Mouse (Mus musculus) embryo, embryonic 11.5 days (tissue): Measurements from ENCODE around the gene Pou2f2.

Source experiments
- DNase-seq: peaks from one replicate; pipeline ENCODE4 v3.0.0-alpha.2; 2012; ENCODE audit warnings: low read depth, low spot score

Pou2f2 gene

DNA sequence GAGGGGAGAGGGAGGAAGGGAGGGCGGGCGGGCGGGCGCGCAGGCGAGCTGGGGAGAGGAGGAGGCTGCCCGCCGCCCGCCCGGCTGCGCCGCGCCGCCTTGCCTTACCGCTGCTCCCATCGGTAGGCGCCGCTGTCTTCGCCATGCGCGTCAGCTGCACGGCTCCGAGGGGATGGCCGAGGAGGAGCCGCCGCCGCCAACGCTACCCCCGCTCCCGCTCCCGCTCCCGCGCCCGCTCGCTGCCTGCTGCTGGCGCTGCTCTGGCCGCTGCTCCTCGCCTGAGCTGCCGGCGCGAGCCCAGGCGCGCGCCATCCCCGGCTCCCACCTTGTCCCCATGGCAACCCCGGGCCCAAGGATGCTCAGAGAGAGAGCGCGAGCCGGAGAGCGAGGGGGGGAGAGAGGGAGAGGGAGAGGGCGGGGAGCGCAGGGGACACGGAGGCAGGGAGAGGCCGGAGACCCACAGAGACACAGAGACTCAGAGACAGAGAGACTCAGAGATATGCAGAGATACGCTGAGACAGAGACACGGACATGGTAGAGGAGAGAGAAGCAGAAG is at the start of gene Pou2f2:
Gene Pou2f2, minus strand, starts transcription at position 121 of the 556 bp plus-strand sequence.
- DNase-seq, result peak; percentile 76

DNA sequence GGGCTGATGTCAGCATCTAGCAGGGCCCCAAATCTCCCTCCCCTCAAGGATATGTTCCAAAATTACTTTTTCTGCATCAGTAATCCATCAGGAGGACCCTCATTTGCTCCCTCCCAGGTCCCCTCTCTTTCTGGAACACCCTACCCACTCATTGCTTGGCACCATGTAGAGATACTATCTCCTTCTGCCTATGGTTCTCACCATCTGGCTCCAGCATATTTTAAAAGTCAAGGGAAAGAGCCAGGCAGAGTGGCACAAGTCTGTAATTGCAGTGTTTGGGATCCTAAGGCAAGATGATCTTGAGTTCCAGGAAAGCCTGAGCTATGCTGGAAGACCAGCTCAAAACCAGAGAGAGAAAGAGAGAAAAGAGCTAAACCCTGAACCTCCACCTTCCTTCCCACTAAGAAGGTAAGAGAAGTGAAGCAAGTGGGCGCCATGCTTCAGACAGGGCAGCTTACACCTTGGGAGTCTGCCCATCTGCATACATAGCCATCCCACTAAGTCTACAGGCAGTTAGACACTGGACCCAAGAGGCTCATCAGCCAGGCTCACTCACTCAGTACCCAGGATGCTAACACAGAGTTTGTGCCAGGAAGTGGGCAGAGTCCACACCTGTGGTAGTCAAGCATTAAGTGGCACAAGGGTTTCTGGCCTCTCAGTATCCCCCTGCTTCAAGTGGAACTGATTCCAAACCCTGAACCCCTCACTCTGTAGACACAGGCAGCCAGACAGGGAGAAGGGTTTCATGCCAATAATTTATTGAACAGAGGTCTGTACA is 48.2 kb upstream of the Pou2f2 start:
- no peak for DNase-seq

DNA sequence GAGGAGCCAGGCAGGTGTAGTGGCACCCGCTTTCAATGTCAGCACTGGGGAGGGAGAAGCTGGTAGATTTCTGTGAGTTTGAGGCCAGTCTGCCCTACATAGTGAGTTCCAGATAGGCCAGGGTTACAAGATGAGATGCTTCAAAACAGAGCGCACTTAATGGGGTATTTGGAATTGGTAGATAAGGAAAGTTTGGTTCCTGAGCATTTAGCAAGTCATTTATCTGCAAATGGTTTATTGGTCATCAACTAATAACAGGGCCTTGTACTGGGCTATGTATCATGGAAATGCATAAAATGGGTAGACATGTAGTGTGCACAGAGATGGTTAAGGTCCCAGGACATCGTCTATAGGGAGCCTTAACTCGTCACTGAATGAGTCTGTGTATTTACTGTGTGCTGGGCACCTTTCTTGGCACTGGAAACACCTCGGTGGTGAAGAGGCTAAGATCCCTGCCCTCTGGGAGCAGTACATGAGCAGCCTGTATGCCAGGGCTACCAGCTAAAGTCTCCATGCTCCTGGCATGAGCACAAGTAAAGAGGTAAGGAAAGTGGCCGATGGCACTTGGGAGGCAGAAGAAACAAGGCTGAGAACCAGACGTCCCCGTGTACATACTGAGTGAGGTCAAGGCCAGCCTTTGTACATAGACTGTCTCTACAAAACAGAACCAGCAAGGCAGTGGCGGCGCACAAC is 42.9 kb upstream of the Pou2f2 start:
- DNase-seq, result no peak

DNA sequence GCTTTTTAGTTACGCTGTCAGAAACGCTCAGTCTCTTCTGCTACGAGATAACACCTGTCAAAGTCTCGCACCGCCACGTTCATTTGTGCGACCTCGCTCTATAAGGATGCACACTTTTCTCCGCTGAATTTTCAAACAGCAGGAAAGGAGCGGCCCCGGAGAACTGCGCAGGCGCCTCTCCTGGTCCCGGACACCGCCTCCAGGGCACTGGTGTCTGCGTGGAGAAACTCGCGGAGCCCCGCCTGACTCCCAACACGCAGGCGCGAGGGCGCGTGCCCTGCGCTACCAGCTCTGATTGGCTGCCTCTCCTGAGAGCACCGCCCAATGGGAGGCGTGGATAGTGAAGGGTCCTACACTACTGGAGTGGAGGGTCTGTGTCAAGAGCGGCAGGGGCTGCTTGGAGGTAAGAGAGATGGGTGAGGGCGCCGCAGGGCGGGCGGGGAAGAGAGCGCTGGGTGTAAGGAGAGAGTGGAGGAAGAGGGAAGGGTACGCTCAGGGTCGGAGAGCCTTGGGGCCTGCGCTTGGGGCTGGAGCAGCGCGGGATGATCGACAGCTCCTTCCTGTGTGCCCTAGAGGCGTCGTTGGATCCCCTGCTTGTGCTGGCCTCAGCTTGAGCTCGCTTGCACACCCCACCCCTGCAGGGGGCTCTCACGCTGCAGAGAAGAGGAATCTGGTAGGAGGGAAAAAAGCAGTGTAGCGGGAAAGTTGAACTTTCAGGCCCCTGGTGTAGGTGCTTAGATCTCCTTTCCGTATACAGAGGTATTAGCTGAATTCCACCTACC is 41.8 kb upstream of the Pou2f2 start, which contains the start of gene Zfp526:
Gene Zfp526, plus strand, starts transcription at position 324 of the 782 bp plus-strand sequence.
- DNase-seq, result peak; percentile 98

DNA sequence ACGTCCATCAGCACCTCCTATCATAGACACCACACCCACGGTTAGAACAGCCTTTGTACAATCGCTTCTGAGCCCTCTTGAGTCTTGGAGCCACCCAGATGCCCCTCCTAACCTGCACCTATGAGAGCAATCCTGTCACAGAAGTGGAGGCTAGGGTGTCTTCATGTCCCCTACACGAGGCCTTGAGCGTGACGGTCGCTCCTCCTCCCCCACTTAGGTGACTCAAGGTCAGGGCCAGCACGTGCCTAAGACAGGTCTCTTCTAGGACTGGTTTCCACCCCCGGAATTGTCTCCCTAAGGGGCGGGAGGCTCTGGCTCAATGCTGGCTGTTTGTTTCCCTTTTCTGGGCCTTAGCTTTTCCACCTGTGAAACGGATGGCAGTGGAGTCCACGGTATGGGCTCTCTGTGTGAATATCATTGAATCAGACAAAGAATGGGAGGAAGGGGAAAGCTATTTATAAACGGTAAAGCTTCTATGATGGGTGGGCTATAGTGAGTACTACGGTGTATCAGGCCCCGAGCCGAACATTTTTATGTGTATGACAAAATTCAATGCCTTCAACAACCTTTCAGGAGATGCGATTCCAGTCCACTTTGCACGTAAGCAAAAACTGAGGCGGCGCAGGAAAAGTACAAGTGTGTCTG is 41.1 kb upstream of the Pou2f2 start, which contains the start of gene Dedd2:
Gene Dedd2, minus strand, starts transcription at position 159 of the 645 bp plus-strand sequence.
- no peak for DNase-seq

DNA sequence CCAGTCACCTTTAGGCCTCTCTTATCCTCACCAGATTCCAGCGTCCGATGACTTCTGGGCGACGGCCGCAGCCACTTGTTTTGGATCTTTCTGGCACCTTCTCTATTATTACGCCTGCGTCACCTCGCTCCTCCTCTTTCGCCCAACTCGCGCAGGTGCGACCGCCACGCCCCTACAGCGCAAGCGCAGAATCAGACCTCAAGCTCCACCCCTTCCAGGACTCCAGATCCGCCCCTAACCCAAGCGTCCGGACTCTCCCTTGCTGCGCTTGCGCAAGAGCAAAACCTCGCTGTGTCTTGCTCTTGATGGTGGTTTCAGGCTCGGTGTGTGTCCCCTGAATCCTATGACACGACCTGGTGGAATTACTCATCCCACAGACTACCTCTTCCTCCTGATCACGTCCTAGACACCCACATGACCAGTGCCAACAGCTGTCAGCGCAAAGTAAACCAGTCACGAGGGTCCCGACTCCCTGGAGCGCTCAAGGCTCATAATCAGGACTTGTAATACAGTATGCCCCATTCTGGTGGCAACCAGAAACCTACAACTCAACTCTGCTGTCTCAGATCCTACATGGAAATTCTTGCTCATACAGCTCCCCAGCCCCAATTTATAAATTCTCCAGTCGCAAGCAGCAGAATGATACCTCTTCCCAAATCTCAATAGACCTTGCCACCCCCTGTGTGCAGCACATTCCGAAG is 40.4 kb upstream of the Pou2f2 start:
- peak; percentile 92 for DNase-seq

DNA sequence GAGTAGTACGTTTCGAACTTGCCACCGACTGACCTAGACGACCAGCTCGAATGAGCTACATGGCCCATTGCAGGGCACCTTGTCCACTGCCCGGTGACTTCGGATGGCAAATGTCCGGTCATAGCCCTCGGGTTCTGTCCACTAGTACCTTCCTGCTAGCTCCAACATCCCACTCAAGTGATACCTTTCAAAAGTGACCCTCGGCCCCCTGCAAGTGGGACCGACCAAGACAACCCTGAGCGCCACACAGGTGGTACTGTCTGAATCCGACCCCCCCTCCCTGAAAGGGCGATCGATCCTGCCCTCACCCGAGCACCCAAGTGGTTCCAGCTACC is 39.9 kb upstream of the Pou2f2 start:
- no peak for DNase-seq

DNA sequence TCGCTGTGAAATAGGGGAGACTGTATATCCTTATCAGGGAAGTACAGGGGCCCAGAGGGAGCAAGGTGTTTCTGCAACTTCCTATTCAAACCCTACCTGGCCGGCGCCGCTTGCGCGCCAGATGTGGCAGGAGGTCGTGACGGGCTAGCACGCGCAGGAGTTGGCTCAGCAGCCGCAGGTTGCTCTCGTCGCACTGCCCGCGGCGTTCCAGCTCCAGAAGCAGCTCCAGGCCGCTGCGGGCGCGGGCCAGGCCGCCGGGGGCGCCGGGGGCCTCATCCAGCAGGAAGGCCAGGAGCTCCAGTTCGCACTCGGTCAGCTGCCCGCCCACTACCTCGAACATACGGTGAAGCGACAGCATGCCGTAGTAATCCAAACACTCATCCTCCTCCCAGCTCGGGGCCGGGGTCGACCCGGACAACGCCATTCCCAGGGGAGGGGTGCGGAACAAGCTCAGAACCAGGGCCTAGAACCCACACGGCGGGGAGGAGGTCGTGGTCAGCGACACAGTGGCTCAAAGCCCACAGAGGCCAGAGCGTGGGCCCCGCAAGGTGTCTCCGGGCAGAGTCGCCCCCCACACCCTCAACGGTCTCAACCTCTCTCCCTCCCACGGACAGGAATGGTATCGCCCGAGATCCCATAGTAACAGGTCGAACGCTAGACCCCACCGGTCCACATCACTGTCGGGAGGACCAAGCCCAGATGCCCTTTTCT is 39.3 kb upstream of the Pou2f2 start:
- peak; percentile 62 for DNase-seq

DNA sequence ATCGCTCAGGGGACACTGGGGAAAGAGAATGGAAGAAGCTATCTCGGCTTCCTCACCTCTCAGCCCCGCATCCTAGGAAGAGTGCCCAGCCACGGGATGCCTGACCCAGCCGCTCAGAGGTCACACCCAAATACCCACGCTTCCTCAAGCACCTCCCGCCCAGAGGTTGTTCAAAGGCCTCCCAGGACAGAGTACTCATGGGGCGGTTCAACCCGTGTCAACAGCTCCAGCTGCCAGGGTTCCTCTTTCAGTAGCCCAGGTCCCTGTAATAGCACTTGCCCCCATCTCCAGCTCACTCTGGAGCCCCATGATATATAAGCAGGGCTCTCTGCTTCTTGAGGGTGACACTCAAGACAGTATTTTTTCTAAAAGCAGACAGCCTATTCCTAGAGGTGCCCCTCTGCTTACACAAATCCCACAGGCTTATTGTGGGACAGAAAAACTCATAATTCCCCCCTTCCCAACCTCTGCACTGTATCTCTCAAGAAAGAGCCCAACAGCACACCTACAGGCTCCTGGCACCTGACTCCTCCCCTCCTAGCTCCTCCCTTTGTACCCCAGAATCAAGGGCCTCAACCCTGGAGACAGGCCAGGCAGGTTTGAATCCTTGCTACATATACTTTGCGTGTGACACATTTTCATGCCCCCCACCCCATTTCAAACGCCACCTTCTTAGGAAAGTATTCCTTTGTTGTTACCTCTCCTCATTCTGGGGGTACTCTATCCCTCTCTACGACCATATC is 38.3 kb upstream of the Pou2f2 start:
- DNase-seq, result no peak

DNA sequence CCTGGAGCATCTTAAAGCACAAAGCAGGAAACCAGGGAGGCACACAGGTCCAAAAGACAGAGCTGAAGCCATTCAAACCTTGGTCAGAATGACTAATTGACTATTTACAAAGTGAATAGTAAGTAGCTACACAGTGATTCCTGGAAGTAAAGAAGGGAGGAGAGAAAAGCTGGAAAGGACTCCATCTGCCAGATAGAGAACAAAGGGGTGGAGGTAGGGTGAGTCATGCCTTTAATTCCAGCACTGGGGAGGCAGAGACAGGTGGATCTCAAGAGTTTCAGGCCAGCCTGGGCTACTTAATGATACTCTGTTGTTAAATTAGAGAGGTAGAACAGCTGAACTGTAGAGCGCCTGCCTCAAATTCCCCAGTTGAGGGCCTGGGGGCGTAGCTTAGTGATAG is 34.6 kb upstream of the Pou2f2 start:
- no peak for DNase-seq

DNA sequence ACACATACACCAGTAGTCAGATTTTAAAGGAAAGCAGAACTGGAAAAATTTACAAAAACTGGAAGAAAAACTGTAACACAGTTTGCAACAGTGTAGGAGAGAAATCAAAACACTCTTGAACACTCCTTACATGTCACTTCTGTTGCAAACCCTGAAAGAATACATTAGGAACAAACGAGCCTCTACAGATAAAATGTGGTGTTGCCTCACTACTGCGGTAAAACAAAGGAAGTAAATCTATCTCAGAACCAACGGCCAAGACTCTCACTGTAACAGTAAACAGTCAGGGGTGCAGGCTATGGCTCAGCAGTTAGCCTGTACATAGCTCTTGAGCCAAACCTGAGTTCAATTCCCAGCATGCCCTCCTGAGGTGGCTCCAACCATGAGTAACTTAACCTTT is 33.6 kb upstream of the Pou2f2 start:
- DNase-seq, result no peak

DNA sequence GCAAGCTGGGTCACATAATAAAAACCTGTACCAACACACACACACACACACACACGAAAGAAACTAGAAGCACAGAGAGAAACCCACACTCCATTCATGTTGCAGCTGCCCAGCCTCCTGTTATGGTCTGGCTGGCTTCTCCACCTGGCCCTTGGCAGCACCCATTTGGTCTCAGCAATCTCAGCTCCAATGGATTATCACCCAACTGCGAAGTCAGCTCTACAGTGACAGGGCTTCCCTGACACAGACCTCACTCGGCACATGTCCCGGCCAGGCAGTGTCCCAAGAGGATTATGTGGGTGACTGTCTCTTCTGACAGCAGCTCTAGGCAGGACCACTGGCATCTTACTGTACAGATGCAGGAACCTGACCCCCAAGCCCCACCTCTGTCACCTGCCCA is 31.0 kb upstream of the Pou2f2 start:
- no peak for DNase-seq

DNA sequence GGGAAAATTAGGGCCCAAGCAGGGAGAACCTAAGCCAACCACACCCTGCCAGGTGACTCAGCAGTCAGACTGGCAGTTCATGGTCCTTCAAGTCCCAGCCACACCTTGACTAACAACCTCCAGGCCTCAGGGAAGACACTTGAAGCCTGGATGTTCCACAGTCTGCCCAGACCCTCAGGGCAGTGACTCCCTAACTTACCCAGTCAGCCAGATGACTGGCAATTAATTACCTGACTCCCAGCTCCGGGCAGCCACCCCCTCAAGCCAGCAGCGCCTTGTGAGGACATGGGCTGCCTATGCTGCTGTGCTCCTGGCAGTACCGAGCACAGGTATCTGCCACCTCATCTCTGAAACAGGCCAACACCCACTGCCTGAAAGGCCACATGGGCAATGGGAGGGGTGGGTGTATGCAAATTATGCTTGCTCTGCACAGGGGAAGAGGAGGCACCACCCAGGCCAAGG is 29.7 kb upstream of the Pou2f2 start:
- DNase-seq, result no peak

DNA sequence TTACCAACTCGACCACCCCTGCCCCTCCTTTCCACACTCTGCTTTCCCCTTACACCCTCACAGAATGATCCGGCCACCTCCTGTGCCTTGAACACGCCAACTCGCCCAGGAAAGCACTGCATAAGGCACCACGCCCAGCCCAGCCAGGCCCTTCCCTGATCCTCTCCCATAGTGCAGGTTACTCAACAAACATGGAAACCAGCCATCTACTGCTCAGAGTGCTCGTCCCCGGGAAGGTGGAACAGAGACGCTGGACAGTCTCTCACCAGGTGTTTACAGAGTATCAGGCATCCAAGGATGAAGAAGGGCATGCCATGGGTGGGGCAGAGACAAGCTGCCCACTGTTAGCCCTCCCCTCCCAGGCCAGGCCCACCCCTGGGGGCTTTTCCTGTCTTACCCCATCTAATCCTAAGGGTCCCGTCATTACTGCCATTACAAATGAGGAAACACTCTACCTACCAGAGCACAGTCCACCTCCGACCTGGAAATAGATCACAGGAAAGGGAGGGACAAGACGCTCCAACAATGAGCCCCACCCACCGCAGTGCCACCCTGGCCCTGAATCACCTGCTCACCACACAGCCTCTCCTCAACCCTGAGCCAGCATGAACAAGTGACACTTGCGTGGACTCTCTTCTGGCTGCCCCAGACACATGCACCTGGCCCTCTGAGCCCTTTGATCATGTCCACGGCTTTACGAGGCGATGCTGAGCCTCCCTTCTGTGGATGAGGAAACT is 26.7 kb upstream of the Pou2f2 start:
- DNase-seq, result no peak

DNA sequence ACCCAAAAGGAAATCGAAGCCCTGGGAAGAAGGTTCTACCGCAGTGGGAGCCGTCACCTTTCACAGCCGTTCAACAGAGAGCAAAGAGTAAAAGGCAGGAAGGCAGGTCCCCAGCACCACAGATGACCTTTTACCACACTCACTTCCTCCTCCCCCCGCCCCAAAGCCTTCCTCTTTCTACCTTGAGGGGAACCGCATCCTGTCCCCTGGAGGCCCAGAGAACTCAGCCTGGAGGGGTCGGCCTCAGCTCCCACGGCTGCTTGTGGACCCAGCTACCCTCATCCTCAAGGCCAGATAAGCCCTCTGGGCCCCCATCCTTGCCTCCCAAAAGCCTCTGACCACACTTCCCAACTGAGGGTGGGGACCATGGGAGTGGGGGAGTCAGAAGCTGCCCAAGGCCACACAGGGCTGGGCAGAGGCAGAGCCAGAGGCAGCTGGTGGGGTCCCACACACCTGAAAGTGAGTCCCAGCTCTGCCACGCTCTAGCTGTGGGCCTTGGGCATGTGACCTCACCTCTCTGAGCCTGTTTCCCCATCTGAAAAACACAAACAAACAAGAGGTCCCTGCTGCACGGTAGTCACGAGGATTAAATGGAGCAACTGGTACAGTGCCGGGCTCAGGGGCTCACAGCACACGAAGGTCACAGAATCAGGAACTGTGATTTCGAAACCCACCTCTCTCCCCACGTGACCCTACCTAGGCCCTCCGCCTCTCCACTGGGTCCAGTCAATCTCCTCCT is 26.0 kb upstream of the Pou2f2 start:
- DNase-seq, result no peak

DNA sequence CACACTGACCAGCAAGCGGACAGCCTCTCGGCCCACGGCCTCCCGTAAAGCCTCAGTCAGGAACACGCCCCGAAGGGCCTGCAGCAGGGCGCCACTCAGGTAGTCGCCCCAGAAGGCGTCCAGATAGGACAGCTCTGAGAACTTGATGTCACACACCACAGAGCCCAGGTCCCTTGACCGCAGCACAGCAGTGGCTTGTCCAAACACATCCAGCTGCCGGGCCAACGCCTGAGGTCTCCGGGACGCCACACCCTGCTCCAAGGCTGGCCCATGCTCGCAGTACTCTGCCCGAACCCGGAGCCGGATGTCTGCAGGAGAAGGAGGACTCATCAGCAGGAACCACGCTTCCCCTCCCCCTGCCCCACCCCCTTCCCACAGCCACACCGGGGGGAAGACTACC is 24.1 kb upstream of the Pou2f2 start:
- no peak for DNase-seq

DNA sequence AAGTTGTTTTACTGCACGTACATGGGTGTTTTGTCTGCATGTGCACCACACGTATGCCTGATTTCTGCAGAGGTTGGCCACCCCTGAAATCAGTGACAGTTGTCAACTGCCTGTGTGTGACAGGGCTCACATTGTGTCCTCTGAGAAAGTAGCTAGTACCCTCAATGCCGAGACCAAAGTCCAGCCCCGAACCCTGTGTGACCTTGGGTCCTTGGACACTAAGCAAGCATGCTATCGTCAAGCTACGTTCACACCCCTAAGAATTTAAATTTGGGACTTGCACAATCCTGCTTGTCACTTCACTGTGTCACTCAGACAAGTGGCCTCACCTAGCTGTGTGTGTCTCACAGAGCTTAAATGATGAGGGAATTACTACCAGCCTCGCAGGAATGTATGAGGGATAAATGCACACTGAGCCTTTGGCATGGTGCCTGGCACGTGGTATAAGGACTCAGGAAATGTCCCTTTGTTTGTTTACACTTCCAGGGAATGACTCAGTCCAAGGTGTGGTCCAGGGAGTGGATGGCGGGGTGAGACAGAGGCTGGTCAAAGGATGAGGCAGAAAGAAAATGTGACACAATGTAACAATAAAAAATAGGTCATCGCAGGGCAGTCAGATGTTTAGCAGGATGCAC is 18.0 kb upstream of the Pou2f2 start:
- no peak for DNase-seq

DNA sequence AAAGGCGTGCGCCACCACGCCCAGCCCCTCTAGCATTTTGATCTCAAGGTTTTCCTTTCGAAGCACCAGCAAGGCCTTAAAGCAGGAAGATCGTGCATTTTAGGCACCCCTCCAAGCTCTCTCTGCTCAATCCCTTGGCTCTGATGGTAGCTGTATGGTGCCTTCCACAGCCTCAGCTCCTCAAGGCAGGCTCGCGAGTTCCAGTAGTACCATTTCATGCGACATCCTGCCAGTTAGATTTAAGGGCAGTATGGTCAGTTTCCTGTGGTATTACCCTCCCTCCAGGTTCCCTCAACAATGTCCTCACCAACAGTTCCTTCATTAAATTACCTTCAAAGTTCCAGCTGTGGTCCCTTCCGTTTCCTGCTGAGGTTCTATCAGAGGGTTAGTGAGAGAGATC is 16.6 kb upstream of the Pou2f2 start:
- no peak for DNase-seq
